Mouse (Mus musculus) testis, postnatal 14 days (tissue): Measurements from ENCODE around the gene Scaf8.
"Not testable (repeated sequence)": the region's sequence is repeated elsewhere in the genome, so short reads cannot be mapped to it uniquely, and the experiment has no call there.

Source experiments
- DNase-seq: peaks from one replicate; pipeline ENCODE4 v3.0.0; 2021; ENCODE audit warnings: low spot score

The Scaf8 gene

DNA sequence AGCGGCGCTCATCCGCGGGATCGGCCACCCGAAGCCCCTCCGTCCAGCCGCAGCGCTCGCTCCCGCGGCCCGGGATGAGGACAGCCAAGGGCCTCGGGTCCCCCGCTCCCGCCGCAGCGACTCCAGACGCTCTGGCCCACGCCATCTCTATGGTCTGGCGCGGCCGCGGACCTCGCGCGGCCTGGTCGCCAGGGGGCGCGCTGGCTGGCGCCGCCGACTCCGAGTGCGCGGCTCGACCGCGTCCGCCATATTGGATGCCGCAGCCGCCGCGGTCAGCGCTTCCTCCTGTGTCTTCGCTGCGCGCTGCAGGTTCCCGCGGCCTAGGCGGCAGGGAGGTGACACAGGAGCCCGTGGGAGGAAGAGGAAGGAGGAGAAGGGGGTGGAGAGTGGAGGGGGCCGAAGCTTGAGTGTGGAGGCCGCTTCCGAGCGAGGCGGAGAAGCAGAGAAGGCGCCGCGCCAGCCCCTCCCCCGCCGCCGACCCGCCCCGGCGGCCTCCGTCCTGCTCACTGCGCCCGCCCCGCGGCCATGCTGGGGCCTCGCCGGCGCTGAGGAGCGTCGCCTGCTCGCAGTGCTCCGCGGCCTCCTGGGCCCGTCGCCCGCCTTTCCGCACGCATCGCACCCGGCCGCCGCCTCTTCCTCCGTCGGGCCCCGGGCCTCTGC is at the start of gene Scaf8:
Gene Scaf8, plus strand, starts transcription at position 253 of the 660 bp plus-strand sequence.
- DNase-seq, result peak; percentile 92

- no peak for DNase-seq
These were observed 39.5 kb upstream of the Scaf8 start for GRCm38 (mm10) chr17:3075166-3075872.

DNA sequence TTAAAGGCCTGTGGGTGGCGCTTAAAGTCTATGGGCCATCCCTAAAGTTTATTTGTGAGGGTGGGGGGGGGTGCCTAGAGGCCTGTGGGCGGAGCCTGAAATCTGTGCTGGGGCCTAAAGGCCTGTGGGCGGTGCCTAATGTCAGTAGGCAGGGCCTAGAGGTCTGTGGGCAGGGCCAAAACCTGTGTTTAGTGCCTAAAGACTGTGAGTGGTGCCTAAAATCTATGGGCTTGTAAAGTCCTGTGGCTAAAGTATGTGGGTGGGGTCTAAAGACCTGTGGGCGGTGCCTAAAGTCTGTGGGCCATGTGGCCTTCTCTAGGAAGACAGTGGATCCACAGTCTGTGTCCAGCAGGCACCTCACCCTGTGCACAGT is 38.9 kb upstream of the Scaf8 start:
- peak; percentile 11 for DNase-seq

GRCm38 (mm10) chr17:3077936-3078335 is 36.8 kb upstream of the Scaf8 start:
- not testable (repeated sequence) for DNase-seq

DNA sequence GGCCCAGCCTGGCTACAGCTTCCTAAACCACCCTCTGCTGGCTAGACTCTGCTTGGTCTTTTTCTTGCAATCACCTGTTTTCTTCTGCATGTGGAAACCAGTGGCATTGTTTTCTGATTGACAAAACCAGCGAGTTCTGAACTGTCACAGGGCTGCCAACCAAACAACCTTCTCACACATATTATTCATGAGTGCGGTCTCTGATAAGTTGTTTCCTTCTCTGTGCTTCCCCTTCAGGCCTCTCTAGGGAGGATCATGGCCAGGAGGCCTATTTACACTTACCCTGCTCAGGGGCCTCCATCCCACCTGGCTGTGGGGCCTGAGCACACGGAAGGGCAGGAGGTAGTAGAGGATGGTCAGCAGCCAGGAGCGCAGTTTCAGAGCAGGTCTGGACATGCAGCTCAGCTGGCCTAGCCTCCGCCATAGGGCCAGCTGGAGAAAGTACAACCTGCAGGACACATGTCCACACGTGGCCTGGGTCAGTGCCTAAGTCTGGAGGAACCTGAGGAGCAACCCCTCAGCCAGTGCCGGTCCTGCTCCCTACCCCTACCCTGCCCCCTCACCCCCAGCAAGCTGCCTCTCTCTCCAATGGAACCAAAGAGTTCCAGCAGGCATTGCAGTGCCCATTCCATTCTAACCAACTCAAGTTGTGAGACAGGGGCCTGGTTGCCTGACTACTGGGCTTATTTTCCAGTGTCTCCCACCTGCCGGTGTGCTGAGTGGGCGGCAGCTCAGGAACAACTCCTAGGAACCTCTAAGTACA is 34.0 kb upstream of the Scaf8 start:
- DNase-seq, result not testable (repeated sequence)

- peak; percentile 77 for DNase-seq
These were observed 33.2 kb upstream of the Scaf8 start for GRCm38 (mm10) chr17:3081512-3082100.

GRCm38 (mm10) chr17:3082125-3082755 is 32.5 kb upstream of the Scaf8 start:
- DNase-seq, result peak; percentile 66

DNA sequence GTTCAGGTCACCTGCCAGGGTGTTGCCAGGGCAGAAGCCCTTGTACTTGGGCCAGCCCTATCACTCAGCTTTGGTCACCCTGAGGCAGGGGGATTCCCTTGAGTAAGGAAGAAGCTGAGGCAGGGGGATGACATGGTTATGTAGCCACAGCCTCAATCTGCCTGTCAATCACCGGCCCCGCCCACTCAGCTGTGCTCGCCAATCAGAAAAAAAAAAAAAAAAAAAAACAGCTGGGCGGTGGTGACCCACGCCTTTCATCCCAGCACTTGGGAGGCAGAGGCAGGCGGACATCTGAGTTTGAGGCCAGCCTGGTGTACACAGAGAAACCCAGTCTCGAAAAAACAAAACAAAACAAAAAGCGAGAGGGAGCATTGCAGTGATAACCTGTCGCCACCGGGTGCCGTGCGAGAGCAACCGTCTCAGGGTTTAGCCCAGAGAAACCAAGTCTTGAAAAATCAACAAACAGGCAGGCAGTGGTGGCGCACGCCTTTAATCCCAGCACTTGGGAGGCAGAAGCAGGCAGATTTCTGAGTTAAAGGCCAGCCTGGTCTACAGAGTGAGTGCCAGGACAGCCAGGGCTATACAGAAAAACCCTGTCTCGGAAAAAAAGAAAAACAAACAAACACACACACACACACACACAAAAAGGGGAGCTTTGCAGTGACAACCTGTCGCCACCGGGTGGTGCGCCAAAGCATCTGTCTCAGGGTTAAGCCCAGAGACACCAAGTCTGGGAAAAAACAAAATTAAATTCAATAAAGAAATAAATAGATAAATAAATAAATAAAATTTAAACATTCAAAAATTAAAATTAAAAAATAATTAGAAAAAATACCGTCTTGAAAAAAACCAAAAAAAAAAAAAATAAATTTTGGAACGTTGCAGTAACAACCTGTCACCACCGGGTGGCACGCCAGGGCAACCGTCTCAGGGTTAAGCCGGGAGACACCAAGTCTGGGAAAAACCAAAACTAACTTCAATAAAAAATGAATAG is 31.7 kb upstream of the Scaf8 start:
- peak; percentile 39 for DNase-seq

DNA sequence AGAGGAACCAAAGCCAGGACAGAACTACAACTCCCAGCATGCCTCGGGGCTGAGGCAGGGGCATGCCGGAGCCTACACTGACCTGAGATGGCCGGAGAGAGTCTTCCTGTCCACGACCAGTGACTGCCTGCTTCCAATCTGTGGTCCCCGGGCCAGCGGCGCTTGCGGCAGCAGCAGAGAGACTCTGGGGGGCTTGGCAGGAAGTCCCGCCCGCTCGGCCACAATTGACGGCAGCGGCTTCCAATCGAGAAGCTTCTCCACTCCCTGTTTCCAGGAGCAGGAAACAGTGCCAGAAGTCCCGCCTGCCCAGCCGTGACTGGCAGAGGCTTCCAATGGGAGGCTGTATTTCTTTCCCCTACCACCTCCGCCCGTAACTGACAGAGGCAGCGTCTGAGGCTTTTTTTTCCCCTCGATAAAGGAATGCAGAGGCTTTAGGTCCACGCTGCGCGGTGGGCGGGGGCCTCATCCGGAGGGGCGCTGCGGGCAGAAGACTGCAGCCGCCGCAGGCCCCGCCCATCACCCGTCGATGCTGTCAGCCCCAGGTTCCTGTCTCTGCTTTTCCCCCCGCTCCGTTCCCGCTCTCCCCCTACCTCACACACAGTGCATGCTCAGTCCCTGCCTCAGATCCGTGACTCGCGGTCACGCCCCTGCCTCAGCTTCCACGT is 30.8 kb upstream of the Scaf8 start:
- DNase-seq, result peak; percentile 94

DNA sequence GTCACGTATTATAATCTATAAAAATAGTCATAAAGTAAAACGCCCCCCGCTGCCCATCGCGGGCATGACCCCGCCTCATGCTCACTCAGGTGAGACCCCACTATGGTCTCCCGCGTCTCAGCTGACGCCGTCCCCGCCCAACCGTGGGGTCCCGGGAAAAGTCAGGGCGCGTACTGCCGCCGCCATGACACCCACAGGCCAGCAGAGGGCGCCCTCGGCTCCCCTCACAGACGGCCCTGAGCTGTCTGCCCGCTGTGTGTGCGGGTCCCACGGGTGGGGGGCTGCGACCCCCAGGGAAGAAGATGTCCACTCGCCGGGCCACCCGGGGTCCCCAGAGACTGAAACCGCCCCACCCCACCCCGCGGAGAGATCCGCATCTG is 30.2 kb upstream of the Scaf8 start:
- DNase-seq, result peak; percentile 79

GRCm38 (mm10) chr17:3085152-3085551 is 29.6 kb upstream of the Scaf8 start:
- no peak for DNase-seq

DNA sequence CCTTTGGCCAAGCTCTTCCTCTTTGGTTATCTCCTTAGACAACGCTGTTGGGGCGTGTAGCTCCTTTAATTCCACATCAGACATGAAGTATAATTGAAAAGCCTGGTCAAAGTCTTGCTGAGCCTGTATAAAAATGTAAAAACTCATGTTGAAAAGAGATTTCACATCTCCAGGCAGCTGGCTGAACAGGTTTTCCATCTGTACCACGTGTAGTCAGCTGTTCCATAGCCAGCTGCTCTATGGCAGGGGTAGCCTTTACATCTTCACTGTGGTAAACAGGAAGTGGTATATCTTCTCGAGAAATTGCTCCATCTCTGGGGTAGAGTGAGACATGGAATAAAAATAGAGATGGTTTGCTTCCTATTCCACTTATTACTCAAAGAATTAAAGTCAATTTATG is 22.1 kb upstream of the Scaf8 start:
- DNase-seq, result no peak

GRCm38 (mm10) chr17:3099273-3099672 is 15.5 kb upstream of the Scaf8 start:
- not testable (repeated sequence) for DNase-seq

DNA sequence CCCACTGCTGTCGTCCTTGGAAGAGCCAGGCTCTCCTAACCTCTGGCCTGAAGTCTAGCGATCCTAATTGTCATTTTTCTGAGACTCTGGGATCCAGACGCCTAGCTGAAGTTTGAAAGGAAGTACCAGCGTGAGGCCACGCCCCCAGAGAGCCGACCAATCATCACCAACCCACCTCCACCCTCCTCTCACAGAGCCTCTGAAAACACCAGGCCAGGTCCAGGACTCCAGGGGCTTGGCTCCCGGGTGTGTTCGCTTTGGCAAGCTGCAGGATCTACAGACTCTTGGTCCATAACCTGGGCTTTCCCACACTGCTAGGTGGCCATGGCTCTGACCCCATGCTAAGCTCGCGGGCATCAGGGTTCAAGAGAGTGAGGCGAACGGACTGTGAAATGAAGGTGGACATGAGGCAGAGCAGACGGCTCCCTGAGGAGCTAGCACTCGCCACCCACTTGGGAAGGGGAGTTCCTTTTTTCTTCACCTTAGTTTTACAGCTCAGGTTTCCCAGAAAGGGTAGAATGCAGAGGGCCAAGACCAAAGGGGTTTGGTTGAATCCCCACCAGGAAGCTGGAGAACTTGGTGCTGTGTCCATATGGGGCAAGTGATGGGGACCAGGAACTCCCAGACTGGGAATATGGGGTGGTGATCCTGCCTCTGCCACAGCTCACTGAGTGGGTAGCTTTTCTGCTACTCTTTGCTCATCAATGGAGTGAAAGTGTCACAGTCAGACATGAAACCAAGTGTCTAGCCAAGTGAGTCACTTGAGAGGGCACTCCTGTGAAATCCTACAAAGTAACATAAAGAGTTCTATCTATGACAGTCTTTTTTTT is 12.2 kb upstream of the Scaf8 start:
- peak; percentile 54 for DNase-seq

GRCm38 (mm10) chr17:3104154-3104931 is 10.4 kb upstream of the Scaf8 start:
- no peak for DNase-seq

GRCm38 (mm10) chr17:3105022-3105421 is 9.8 kb upstream of the Scaf8 start:
- DNase-seq, result no peak

DNA sequence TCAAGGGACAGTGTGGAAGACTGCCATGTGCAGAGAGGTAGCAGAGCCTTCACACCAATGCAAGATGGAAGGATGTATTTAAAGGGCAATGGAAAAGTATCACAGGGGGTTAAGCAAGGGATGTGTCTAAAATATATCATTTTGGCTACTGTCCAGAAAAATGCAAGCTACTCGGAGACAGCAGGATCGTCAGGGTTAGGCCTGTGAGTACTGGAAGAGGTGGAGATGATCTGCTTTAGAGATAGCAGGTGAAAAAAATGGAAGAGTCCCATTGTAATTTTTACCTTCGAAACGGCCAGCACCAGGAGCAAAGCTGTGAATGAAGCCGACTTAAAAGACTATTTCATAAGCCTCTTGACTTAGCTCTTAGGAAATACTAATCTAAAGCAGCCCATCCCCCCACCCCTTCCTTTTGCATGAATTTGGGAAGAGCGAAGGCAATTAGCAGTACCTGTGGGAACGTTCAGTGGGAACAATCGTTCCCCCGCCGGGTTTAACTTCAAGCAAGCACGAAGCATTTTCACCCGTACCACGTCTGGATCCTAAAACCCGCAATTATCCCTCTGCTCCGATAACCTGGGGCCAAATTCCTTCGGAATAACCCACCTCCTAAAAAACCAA is 925 bp upstream of the Scaf8 start:
- no peak for DNase-seq

- DNase-seq, result no peak
These were observed 433 bp upstream of the Scaf8 start for GRCm38 (mm10) chr17:3114358-3114719.
